Mouse (Mus musculus): ENCODE data around the gene Syne2.

DNA sequence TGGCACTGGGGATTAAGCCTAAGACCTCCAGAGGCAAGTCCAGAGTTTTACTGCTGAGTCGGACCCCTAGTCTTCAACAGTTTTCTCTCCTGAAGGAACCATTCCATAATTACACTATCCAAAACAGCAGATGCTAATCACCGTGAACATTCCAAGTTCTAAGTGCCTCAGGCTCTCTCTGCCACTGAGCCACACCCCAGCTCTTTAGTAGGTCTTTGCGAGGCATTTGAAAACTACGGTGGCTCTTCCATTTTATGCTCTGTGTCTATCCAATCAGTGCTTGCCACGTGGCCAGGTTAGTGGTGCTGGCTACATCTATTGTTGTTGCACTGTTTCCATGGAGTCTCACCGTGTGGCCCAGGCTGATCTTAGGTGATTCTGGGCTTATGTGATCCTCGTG is 68.2 kb downstream of the Syne2 start:
- TF ChIP-seq CTCF (IDR thresholded peaks at IDR 0.05; ENCODE audit: extremely low read depth, insufficient read depth, insufficient read length, insufficient replicate concordance): no peak
- no peak for TF ChIP-seq POLR2A (IDR thresholded peaks at IDR 0.05; ENCODE audit: low read depth, low read length)

Data from spleen, adult 2 months (tissue).